Mouse (Mus musculus) brain, embryonic 14.5 days (tissue): ENCODE measurements around the gene Olfr1122. TPM values are rescaled to one million over a fixed set of nuclear protein-coding genes. Genes with fewer than 3 reads are reported as not detected.
"Not testable (repeated sequence)": the region's sequence is repeated elsewhere in the genome, so short reads cannot be mapped to it uniquely, and the experiment has no call there.

Experiments
- DNase-seq: peaks from one replicate; pipeline ENCODE4 v3.0.0-alpha.2; 2011; ENCODE audit warnings: low read depth
- CTCF ChIP-seq: fragments of 200-500 bp; IDR thresholded peaks from 2 replicates; pipeline ENCODE4 v1.5.1; 2012; ENCODE audit warnings: inconsistent platforms, mild to moderate bottlenecking, moderate library complexity, borderline replicate concordance; ENCODE audit not compliant: insufficient read depth, insufficient read length; ENCODE audit errors: extremely low read depth
- POLR2A ChIP-seq: fragments of 200-500 bp; IDR thresholded peaks from 2 replicates; pipeline ENCODE4 v1.6.1; 2012; ENCODE audit warnings: mild to moderate bottlenecking, inconsistent platforms, borderline replicate concordance; ENCODE audit not compliant: poor library complexity, insufficient read depth, insufficient read length, severe bottlenecking; ENCODE audit errors: extremely low read depth
- polyA plus RNA-seq: library from polyadenylated mRNA; depleted of rRNA; stranded (reverse); fragments of >200 nt; gene quantifications from 2 replicates; pipeline ENCODE4 v1.2.3, GENCODE M21; 2012; rRNA removed

Gene Olfr1122
- not detected in 2 replicates for polyA plus RNA-seq

- no peak for DNase-seq
- no peak for TF ChIP-seq POLR2A
- no peak for TF ChIP-seq CTCF
Observed at GRCm38 (mm10) chr2:87385549-87385948, at the start of gene Olfr1122. Gene Olfr1122 (plus strand): TSS chr2:87385849.

- DNase-seq, result no peak
- TF ChIP-seq POLR2A (no peak), CTCF (no peak)
Observed at GRCm38 (mm10) chr2:87354515-87354914, 31.1 kb upstream of the Olfr1122 start, which contains the start of gene Olfr1120. Gene Olfr1120 (plus strand): TSS chr2:87354815.

GRCm38 (mm10) chr2:87360121-87360520, 25.5 kb upstream of the Olfr1122 start:
- not testable (repeated sequence) for DNase-seq

- DNase-seq, result no peak
- TF ChIP-seq POLR2A (no peak), CTCF (no peak)
Observed at GRCm38 (mm10) chr2:87369595-87369994, 16.1 kb upstream of the Olfr1122 start, which contains the start of gene Olfr1121. Gene Olfr1121 (plus strand): TSS chr2:87369895.

GRCm38 (mm10) chr2:87371726-87372125, 13.9 kb upstream of the Olfr1122 start:
- no peak for DNase-seq
- no peak for TF ChIP-seq CTCF
- TF ChIP-seq POLR2A, result no peak

- TF ChIP-seq CTCF (no peak), POLR2A (no peak)
- DNase-seq, result no peak
Observed at GRCm38 (mm10) chr2:87383935-87384334, 1.7 kb upstream of the Olfr1122 start.

- DNase-seq, result not testable (repeated sequence)
Observed at GRCm38 (mm10) chr2:87393605-87394004, 8.0 kb downstream of the Olfr1122 start.

GRCm38 (mm10) chr2:87394686-87395085, 9.0 kb downstream of the Olfr1122 start:
- DNase-seq, result peak; percentile 2

- no peak for DNase-seq
Observed at GRCm38 (mm10) chr2:87416335-87416734, 30.7 kb downstream of the Olfr1122 start, which contains the start of gene Olfr1123. Gene Olfr1123 (plus strand): TSS chr2:87416635.

GRCm38 (mm10) chr2:87429975-87430374, 44.3 kb downstream of the Olfr1122 start, which contains the start of gene Olfr1124:
Gene Olfr1124 (plus strand): TSS chr2:87430275.
- DNase-seq, result no peak
- TF ChIP-seq CTCF (no peak), POLR2A (no peak)

More at GRCm38 (mm10) chr2:87416335-87416734, 30.7 kb downstream of the Olfr1122 start, which contains the start of gene Olfr1123:
- TF ChIP-seq POLR2A, result no peak
- TF ChIP-seq CTCF, result no peak

GRCm38 (mm10) chr2:87437731-87438130, 52.1 kb downstream of the Olfr1122 start:
- TF ChIP-seq CTCF, result no peak
- TF ChIP-seq POLR2A, result no peak
- DNase-seq, result no peak

Other genes starting within 250 kb of the Olfr1122 start
- not detected in 2 replicates for gene Olfr1110, start 245.5 kb upstream of the Olfr1122 start, polyA plus RNA-seq
- not detected in 2 replicates for gene Olfr1111, start 233.2 kb upstream of the Olfr1122 start, polyA plus RNA-seq
- gene Olfr1112, start 198.1 kb upstream of the Olfr1122 start, polyA plus RNA-seq, result not detected in 2 replicates
- gene Olfr1113, start 176.9 kb upstream of the Olfr1122 start, polyA plus RNA-seq, result not detected in 2 replicates
- gene Olfr1115, start 137.8 kb upstream of the Olfr1122 start, polyA plus RNA-seq, result not detected in 2 replicates
- not detected in 2 replicates for gene Olfr1116, start 118.3 kb upstream of the Olfr1122 start, polyA plus RNA-seq
- gene Olfr1118, start 78.3 kb upstream of the Olfr1122 start, polyA plus RNA-seq, result not detected in 2 replicates
- not detected in 2 replicates for gene Olfr1120, start 31.0 kb upstream of the Olfr1122 start, polyA plus RNA-seq
- not detected in 2 replicates for gene Olfr1121, start 16.0 kb upstream of the Olfr1122 start, polyA plus RNA-seq
- gene Olfr1123, start 30.8 kb downstream of the Olfr1122 start, polyA plus RNA-seq, result not detected in 2 replicates
- not detected in 2 replicates for gene Olfr1124, start 44.4 kb downstream of the Olfr1122 start, polyA plus RNA-seq
- not detected in 2 replicates for gene Olfr1126, start 68.1 kb downstream of the Olfr1122 start, polyA plus RNA-seq
- not detected in 2 replicates for gene Pramel7, start 111.2 kb downstream of the Olfr1122 start, polyA plus RNA-seq
- not detected in 2 replicates for gene Pramel6, start 120.7 kb downstream of the Olfr1122 start, polyA plus RNA-seq
- not detected in 2 replicates for gene Olfr153, start 145.9 kb downstream of the Olfr1122 start, polyA plus RNA-seq
- not detected in 2 replicates for gene Olfr1128, start 159.7 kb downstream of the Olfr1122 start, polyA plus RNA-seq
- gene Olfr1129, start 188.1 kb downstream of the Olfr1122 start, polyA plus RNA-seq, result not detected in 2 replicates
- gene Olfr1130, start 220.4 kb downstream of the Olfr1122 start, polyA plus RNA-seq, result not detected in 2 replicates
- gene Olfr1131, start 241.3 kb downstream of the Olfr1122 start, polyA plus RNA-seq, result not detected in 2 replicates